9 mouse cellular contexts compared by ENCODE assay signal in genomic region chr13:45469481-45470301, GRCm38 (mm10). TPM values are rescaled to one million over a fixed set of nuclear protein-coding genes. Genes with fewer than 3 reads are reported as not detected.
DNase-seq lines count a peak whose midpoint lies in the region; ATAC-seq and TF ChIP-seq lines count a peak whose summit lies in the region.
"Had no signal": no experiment of that assay in that cellular context is flagged by ENCODE, and none has a peak within 500 bp of the region (broad histone marks: within the 10 kb centered on the region; RNA-seq: fewer than 3 reads in every experiment).

No protein-coding gene starts in this region.

- H3K4me2 ChIP-seq in embryonic facial prominence, embryonic 13.5 days = peak overlapping the region; percentile 48
- H3K4me2 ChIP-seq in midbrain, embryonic 12.5 days (replicated peaks) = peak overlapping the region; percentile 25
- H3K4me2 ChIP-seq: heart, embryonic 13.5 days had no signal

- H3K4me3 ChIP-seq in embryonic facial prominence, embryonic 13.5 days = peak overlapping the region; percentile 1; the same call in 1 of the 2 replicates
- H3K4me3 ChIP-seq in kidney, adult 2 months (ENCODE audit: insufficient read depth, low read depth, low read length) = no peak overlapping the region
- no peak overlapping the region for H3K4me3 ChIP-seq in midbrain, embryonic 12.5 days
- H3K4me3 ChIP-seq in thymus, adult 2 months (ENCODE audit: control insufficient read depth, insufficient read depth, low read length) = no peak overlapping the region
- H3K4me3 ChIP-seq: heart, embryonic 13.5 days had no signal

- H3K9me3 ChIP-seq in embryonic facial prominence, embryonic 13.5 days = no peaks in the 10 kb centered on the region
- no peaks in the 10 kb centered on the region for H3K9me3 ChIP-seq in midbrain, embryonic 12.5 days
- H3K9me3 ChIP-seq: heart, embryonic 13.5 days had no signal

- no peaks in the 10 kb centered on the region for H3K36me3 ChIP-seq in embryonic facial prominence, embryonic 13.5 days
- no peaks in the 10 kb centered on the region for H3K36me3 ChIP-seq in kidney, adult 2 months (ENCODE audit: control insufficient read depth, insufficient read depth, low read length)
- no peaks in the 10 kb centered on the region for H3K36me3 ChIP-seq in midbrain, embryonic 12.5 days
- H3K36me3 ChIP-seq in thymus, adult 2 months (ENCODE audit: control insufficient read depth, insufficient read depth, low read length) = no peaks in the 10 kb centered on the region
- H3K36me3 ChIP-seq: heart, embryonic 13.5 days had no signal

- TF ChIP-seq CTCF in kidney, adult 2 months (conservative IDR thresholded peaks at IDR 0.05; ENCODE audit: insufficient read depth, insufficient read length, low read depth, low read length) = no peak
- TF ChIP-seq CTCF in thymus, adult 2 months (IDR thresholded peaks at IDR 0.05; ENCODE audit: borderline replicate concordance, control insufficient read depth, extremely low read depth, insufficient read depth, low read length, poor library complexity) = no peak

- intact Hi-C loops in left cerebral cortex, postnatal 4 days (cut with DNase I) = no loop called here
- intact Hi-C loops in left cerebral cortex, postnatal 14 days (cut with DNase I) = loop anchor here (10.0 kb wide), 1 partner anchor 465 kb away; the partner anchor contains the start of gene Dtnbp1

- 10% methylated on average over 19 of the region's 19 CpGs for WGBS in embryonic facial prominence, embryonic 13.5 days
- whole genome bisulfite sequencing in kidney, adult 2 months = 19% methylated on average over 19 of the region's 19 CpGs
- WGBS in midbrain, embryonic 12.5 days = 24% methylated on average over 19 of the region's 19 CpGs
- WGBS in thymus, adult 2 months = 88% methylated on average over 19 of the region's 19 CpGs

- peak; percentile 72 for DNase-seq in left cerebral cortex, postnatal 4 days
- DNase-seq in left cerebral cortex, postnatal 14 days (ENCODE audit: low spot score in 2 of 2) = no peak
- peak; percentile 87 for DNase-seq in kidney, adult 2 months
- DNase-seq in layer of hippocampus, adult 11-12 months (ENCODE audit: low spot score) = no peak
- no peak for DNase-seq in thymus, adult 2 months

- H3K9ac ChIP-seq in embryonic facial prominence, embryonic 13.5 days = no peak overlapping the region; the same call in 1 of the 2 replicates
- no peak overlapping the region for H3K9ac ChIP-seq in midbrain, embryonic 12.5 days (replicated peaks)
- H3K9ac ChIP-seq: heart, embryonic 13.5 days had no signal

- peak; percentile 40 for ATAC-seq in embryonic facial prominence, embryonic 13.5 days (ENCODE audit: insufficient number of reproducible peaks, insufficient read depth, low FRiP score, low TSS enrichment, low read depth)
- ATAC-seq in midbrain, embryonic 12.5 days (ENCODE audit: low FRiP score, low read depth) = no peak
- ATAC-seq in inflammation-experienced regulatory T-cells, adult 6 months = no peak

- no peaks in the 10 kb centered on the region for H3K27me3 ChIP-seq in embryonic facial prominence, embryonic 13.5 days
- H3K27me3 ChIP-seq in kidney, adult 2 months (replicated peaks; ENCODE audit: control insufficient read depth, insufficient read depth, low read length) = no peaks in the 10 kb centered on the region
- H3K27me3 ChIP-seq in midbrain, embryonic 12.5 days = peaks cover 38% of the 10 kb centered on the region
- no peaks in the 10 kb centered on the region for H3K27me3 ChIP-seq in thymus, adult 2 months (ENCODE audit: control insufficient read depth, insufficient read depth, low read length)
- H3K27me3 ChIP-seq: heart, embryonic 13.5 days had no signal

- TF ChIP-seq POLR2A in kidney, adult 2 months (IDR thresholded peaks at IDR 0.05; ENCODE audit: low read depth, low read length) = no peak
- no peak for TF ChIP-seq POLR2A in thymus, adult 2 months (IDR thresholded peaks at IDR 0.05; ENCODE audit: control insufficient read depth, extremely low read depth, insufficient read depth, low read length, poor library complexity)

- H3K27ac ChIP-seq in embryonic facial prominence, embryonic 13.5 days = peak overlapping the region; percentile 91
- H3K27ac ChIP-seq in kidney, adult 2 months (ENCODE audit: insufficient read depth, low read depth, low read length) = peak overlapping the region; percentile 47
- peak overlapping the region; percentile 20 for H3K27ac ChIP-seq in midbrain, embryonic 12.5 days (replicated peaks)
- H3K27ac ChIP-seq in thymus, adult 2 months (ENCODE audit: control insufficient read depth, insufficient read depth, low read length) = no peak overlapping the region
- H3K27ac ChIP-seq: heart, embryonic 13.5 days had no signal

- peaks cover 56% of the 10 kb centered on the region for H3K4me1 ChIP-seq in embryonic facial prominence, embryonic 13.5 days
- H3K4me1 ChIP-seq in kidney, adult 2 months (ENCODE audit: control insufficient read depth, insufficient read depth, low read length) = peaks cover 16% of the 10 kb centered on the region
- peaks cover 11% of the 10 kb centered on the region for H3K4me1 ChIP-seq in midbrain, embryonic 12.5 days
- no peaks in the 10 kb centered on the region; the same call in 1 of the 2 replicates for H3K4me1 ChIP-seq in thymus, adult 2 months (replicated peaks; ENCODE audit: control insufficient read depth, insufficient read depth, low read length)

RNA-seq across cellular contexts. Expression of gene Gmpr, which starts 37.6 kb away (rescaled TPM):
- 10 to 100 TPM; 16.2 to 17.5 TPM for total RNA-seq in left cerebral cortex, postnatal 4 days (2021)
- total RNA-seq in left cerebral cortex, postnatal 14 days (2021) = 10 to 100 TPM; 40.7 to 45.2 TPM
- polyA plus RNA-seq in embryonic facial prominence, embryonic 13.5 days (2015; fragmentation: Nextera tagmentation; extraction: Ambion mirVana) = 27.7 and 36.9 TPM in 2 replicates
- 128 and 131 TPM in 2 replicates for polyA plus RNA-seq in kidney, adult 2 months (2012; rRNA removed)
- 14.3 and 15.7 TPM in 2 replicates for polyA plus RNA-seq in midbrain, embryonic 12.5 days (2016; fragmentation: Nextera tagmentation; extraction: Ambion mirVana)
- 32.6 and 43.5 TPM in 2 replicates for polyA plus RNA-seq in thymus, adult 2 months (2012; rRNA removed)
- under 1 TPM in 1 of 3 experiments, not detected in 2; 0.52 TPM for polyA plus RNA-seq in inflammation-experienced regulatory T-cells, adult 6 months (2017; shearing (Covaris generic))

Comparison
In these comparisons a context has a peak if more than half of its experiments do, and no peak if none do; other contexts are left out.
1. DNase-seq: peak in left cerebral cortex, postnatal 4 days (single experiment) and kidney, adult 2 months (single experiment); none in left cerebral cortex, postnatal 14 days (0 of 2), layer of hippocampus, adult 11-12 months (single experiment) and thymus, adult 2 months (single experiment).
2. RNA of gene Gmpr, which starts 37.6 kb away (polyA plus RNA-seq): 128 to 131 TPM in kidney, adult 2 months, 32.6 to 43.5 TPM in thymus, adult 2 months, 27.7 to 36.9 TPM in embryonic facial prominence, embryonic 13.5 days and 14.3 to 15.7 TPM in midbrain, embryonic 12.5 days; 0.52 TPM in inflammation-experienced regulatory T-cells, adult 6 months; every median in the first group is over 10 times any median in the second.